Mouse (Mus musculus): ENCODE data around the gene Kif26b.

DNA sequence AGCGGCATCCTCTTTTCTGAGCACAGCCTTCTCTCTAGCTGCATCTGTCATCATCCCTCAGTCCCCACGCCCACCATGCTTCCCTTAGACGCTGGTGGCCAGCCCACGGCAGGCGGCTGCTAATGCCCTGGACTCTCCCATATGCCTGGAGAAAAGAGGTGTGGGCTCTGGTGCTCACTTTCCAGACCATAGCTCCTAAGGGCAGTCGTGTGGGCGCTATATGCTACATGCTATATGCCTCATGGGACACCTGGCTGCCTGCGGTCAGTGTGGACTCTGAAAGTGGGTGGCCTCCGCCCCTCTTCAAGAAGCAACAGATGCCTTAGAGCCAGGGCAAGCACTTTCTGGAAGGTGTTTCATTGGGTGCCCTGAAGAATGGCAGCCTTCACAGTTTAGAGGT lies 306.9 kb downstream of the Kif26b start:
- TF ChIP-seq CTCF (IDR thresholded peaks at IDR 0.05; ENCODE audit: extremely low read depth, insufficient read length, insufficient replicate concordance, low read depth, low read length), result no peak
- TF ChIP-seq POLR2A (IDR thresholded peaks at IDR 0.05; ENCODE audit: low read depth, low read length), result no peak
